Mouse (Mus musculus): Measurements from ENCODE around the gene Grm7.

Grm7 gene

GRCm38 (mm10) chr6:111587572-111587971 lies 942.2 kb downstream of the Grm7 start:
- no peak for DNase-seq

- no peak for DNase-seq
These were observed 956.7 kb downstream of the Grm7 start for GRCm38 (mm10) chr6:111601892-111602654.

- no peak for DNase-seq
These were observed 965.0 kb downstream of the Grm7 start for GRCm38 (mm10) chr6:111610396-111610795.

GRCm38 (mm10) chr6:111613834-111614233 lies 968.5 kb downstream of the Grm7 start:
- no peak for DNase-seq

Data from kidney, adult 8-10 months (tissue).